Mouse (Mus musculus): ENCODE measurements around the gene Syn2.

DNA sequence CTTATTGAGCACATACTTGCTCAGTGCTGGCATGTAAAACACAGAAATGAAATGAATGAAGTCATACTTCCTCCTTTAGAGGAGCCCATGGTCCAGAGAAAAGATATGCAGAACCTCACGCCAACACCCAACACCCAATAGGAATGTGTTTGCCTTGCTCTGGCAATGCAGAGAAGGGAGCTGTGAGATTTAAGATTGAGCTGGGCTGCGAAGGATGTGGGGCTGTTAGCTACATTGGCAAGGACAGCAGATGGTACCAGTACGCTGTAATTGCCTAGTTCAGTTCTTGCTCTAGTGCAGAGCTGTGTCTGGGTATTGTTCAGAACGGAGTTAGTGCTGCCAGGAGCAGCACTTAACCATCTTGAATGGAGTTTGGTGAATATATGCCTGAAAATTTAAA is 12.5 kb upstream of the Syn2 start:
- TF ChIP-seq CTCF (IDR thresholded peaks at IDR 0.05; ENCODE audit: control insufficient read depth, insufficient read depth, low read length) (no peak), POLR2A (IDR thresholded peaks at IDR 0.05; ENCODE audit: borderline replicate concordance, control insufficient read depth, low read depth, low read length) (no peak)

Measured in bone marrow, adult 2 months (tissue).